Mouse (Mus musculus) myocyte (in vitro differentiated cells): ENCODE results near the gene Tgfb1. TPM values are rescaled to one million over a fixed set of nuclear protein-coding genes. Genes with fewer than 3 reads are reported as not detected.
A peak's percentile ranks its signal among the peaks of the same experiment; 100 is the strongest.

Experiments used
- H3K27me3 ChIP-seq: one replicate; pipeline ENCODE4 v1.6.1; 2011; ENCODE audit not compliant: control insufficient read depth, insufficient read depth, insufficient read length
- H3K36me3 ChIP-seq: one replicate; pipeline ENCODE4 v1.6.1; 2011; ENCODE audit not compliant: control insufficient read depth, insufficient read depth
- H3K4me2 ChIP-seq: one replicate; pipeline ENCODE4 v1.6.1; 2011; ENCODE audit warnings: low read depth, control low read depth
- H3K4me3 ChIP-seq: one replicate; pipeline ENCODE4 v1.5.1; 2011; ENCODE audit warnings: mild to moderate bottlenecking, control low read depth, moderate library complexity
- H3K79me2 ChIP-seq: one replicate; pipeline ENCODE4 v1.6.1; 2011; ENCODE audit not compliant: control insufficient read depth, insufficient read depth
- H3ac ChIP-seq: one replicate; pipeline ENCODE4 v1.6.1; 2011; ENCODE audit not compliant: control insufficient read depth, insufficient read length
- CEBPB ChIP-seq: IDR thresholded peaks from 2 replicates; pipeline ENCODE4 v1.6.1; 2011; ENCODE audit warnings: mild to moderate bottlenecking, moderate library complexity; ENCODE audit not compliant: poor library complexity, insufficient read depth, severe bottlenecking
- E2F4 ChIP-seq: IDR thresholded peaks from one replicate; pipeline ENCODE4 v1.6.1; 2011; ENCODE audit warnings: mild to moderate bottlenecking, control low read depth, moderate library complexity; ENCODE audit not compliant: insufficient read depth
- MAX ChIP-seq: IDR thresholded peaks from one replicate; pipeline ENCODE4 v1.6.1; 2011; ENCODE audit warnings: low read depth, mild to moderate bottlenecking, control low read depth
- MYOD1 ChIP-seq, 3 experiments: IDR thresholded peaks; one replicate each; pipeline ENCODE4 v1.6.1; 2011; ENCODE audit warnings: control low read depth in 2 of 3, low read depth in 2 of 3, mild to moderate bottlenecking in 2 of 3, moderate library complexity in 1 of 3; ENCODE audit not compliant: insufficient read length in 2 of 3, control insufficient read depth in 1 of 3
- MYOG ChIP-seq, 3 experiments: IDR thresholded peaks; one replicate each; pipeline ENCODE4 v1.6.1; 2011; ENCODE audit warnings: control low read depth in 2 of 3, low read depth in 2 of 3, mild to moderate bottlenecking in 2 of 3; ENCODE audit not compliant: insufficient read length in 2 of 3, control insufficient read depth in 1 of 3, insufficient read depth in 1 of 3
- POLR2A ChIP-seq: IDR thresholded peaks from one replicate; pipeline ENCODE4 v1.6.1; 2011; ENCODE audit warnings: low read depth, mild to moderate bottlenecking, control low read depth, moderate library complexity; ENCODE audit not compliant: insufficient read length
- POLR2AphosphoS2 ChIP-seq: IDR thresholded peaks from one replicate; pipeline ENCODE4 v1.6.1; 2011; ENCODE audit warnings: low read depth, control low read depth; ENCODE audit not compliant: insufficient read length
- REST ChIP-seq: IDR thresholded peaks from one replicate; pipeline ENCODE4 v1.6.1; 2011; ENCODE audit warnings: mild to moderate bottlenecking, control low read depth, moderate library complexity; ENCODE audit not compliant: insufficient read depth, insufficient read length
- SRF ChIP-seq: IDR thresholded peaks from one replicate; pipeline ENCODE4 v1.6.1; 2011; ENCODE audit warnings: low read depth; ENCODE audit not compliant: control insufficient read depth, insufficient read length
- TCF12 ChIP-seq: IDR thresholded peaks from one replicate; pipeline ENCODE4 v1.6.1; 2011; ENCODE audit warnings: mild to moderate bottlenecking, control low read depth; ENCODE audit not compliant: poor library complexity, insufficient read depth, severe bottlenecking
- TCF3 ChIP-seq: IDR thresholded peaks from one replicate; pipeline ENCODE4 v1.6.1; 2011; ENCODE audit warnings: low read depth, control low read depth; ENCODE audit not compliant: insufficient read length
- USF1 ChIP-seq: IDR thresholded peaks from one replicate; pipeline ENCODE4 v1.6.1; 2011; ENCODE audit warnings: low read depth, mild to moderate bottlenecking, control low read depth, moderate library complexity
- polyA plus RNA-seq: library from polyadenylated mRNA; unstranded; fragments of >200 nt; fragmentation: generic; extraction: Trizol; gene quantifications from one replicate; pipeline ENCODE4 v1.2.1, GENCODE M21; 2012; ENCODE audit warnings: missing spikeins

Tgfb1 gene
- polyA plus RNA-seq, 1 experiment: 78.2 TPM

DNA sequence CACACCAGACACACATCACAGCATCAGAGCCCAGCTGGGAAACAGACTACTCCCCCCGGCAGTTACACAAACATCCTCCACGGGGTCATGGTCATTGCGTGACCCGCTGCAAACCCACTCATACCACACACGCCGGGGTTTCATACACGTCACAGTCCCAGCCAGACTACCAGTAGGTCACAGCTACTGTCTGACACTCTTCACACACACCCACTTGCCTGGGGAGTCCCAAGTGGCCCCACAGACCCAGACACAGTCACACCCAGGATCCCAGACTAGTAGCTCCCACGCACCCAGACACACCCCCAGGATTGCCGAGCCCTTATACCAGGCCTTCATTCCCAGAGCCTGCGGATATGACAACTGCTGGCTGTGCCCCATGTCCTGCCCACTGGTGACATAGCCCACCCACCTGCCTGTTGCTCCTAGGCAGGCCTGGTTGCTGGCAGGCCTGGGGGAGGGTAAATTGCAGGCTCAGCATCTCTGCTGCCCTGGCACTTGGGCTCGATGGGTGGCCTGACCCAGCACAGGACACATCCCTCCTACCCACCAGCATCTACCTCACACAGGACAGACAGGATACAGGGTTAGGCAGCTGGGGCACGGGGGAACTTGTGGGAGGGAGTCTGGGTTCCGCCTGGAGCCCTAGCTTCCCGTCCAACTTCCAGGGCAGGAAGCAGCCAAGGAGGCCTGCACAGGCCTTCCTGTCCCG lies 20.9 kb downstream of the Tgfb1 start:
- Histone ChIP-seq H3ac (no peak overlapping the region), H3K36me3 (no peaks in the 10 kb centered on the region), H3K27me3 (no peaks in the 10 kb centered on the region), H3K79me2 (no peaks in the 10 kb centered on the region), H3K4me2 (peak overlapping the region; percentile 27), H3K4me3 (no peak overlapping the region)
- TF ChIP-seq MYOG (IDR thresholded peaks at IDR 0.05; ENCODE audit: control insufficient read depth in 1 of 3, insufficient read depth in 1 of 3, insufficient read length in 2 of 3, low read depth in 2 of 3) (peak in 2 of 3 experiments; percentile 44 to 50), USF1 (no peak), MYOD1 (IDR thresholded peaks at IDR 0.05; ENCODE audit: control insufficient read depth in 1 of 3, insufficient read length in 2 of 3, low read depth in 2 of 3) (peak in 1 of 3 experiments; percentile 67), POLR2AphosphoS2 (peak; percentile 30), MAX (no peak)

DNA sequence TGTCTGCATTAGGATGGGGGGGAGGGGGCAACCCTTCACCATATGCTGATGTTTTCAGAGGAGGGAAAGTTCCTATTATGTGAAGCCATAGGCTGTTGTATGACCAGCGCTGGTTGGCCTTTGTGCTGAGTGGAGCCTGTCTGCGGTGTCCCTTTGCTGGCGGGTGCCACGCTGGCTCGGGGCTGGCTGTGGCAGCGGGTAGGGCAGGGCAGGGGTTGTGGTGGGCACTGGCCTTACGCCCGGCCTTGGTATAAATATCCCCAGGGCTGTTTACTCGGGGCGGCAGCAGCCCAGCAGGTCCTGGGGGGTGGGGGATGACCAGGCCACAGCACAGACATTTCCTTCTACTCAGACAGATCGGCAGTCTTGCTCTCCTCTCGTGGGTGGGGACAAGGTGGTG lies 23.2 kb downstream of the Tgfb1 start:
- TF ChIP-seq MYOD1 (IDR thresholded peaks at IDR 0.05; ENCODE audit: control insufficient read depth in 1 of 3, insufficient read length in 2 of 3, low read depth in 2 of 3): peak in 1 of 3 experiments; percentile 63
- TF ChIP-seq MYOG (IDR thresholded peaks at IDR 0.05; ENCODE audit: control insufficient read depth in 1 of 3, insufficient read depth in 1 of 3, insufficient read length in 2 of 3, low read depth in 2 of 3): peak in 1 of 3 experiments; percentile 62
- TF ChIP-seq POLR2A: peak; percentile 26
- TF ChIP-seq MAX: no peak
- no peak for TF ChIP-seq E2F4
- TF ChIP-seq SRF: no peak
- no peak for TF ChIP-seq USF1
- TF ChIP-seq POLR2AphosphoS2: peak; percentile 89
- TF ChIP-seq REST: no peak
- no peak for TF ChIP-seq TCF3
- no peak for TF ChIP-seq TCF12
- TF ChIP-seq CEBPB: no peak
- Histone ChIP-seq H3ac (no peak overlapping the region), H3K4me3 (no peak overlapping the region), H3K36me3 (peaks cover 6% of the 10 kb centered on the region), H3K27me3 (no peaks in the 10 kb centered on the region), H3K4me2 (peak overlapping the region; percentile 78), H3K79me2 (no peaks in the 10 kb centered on the region)

DNA sequence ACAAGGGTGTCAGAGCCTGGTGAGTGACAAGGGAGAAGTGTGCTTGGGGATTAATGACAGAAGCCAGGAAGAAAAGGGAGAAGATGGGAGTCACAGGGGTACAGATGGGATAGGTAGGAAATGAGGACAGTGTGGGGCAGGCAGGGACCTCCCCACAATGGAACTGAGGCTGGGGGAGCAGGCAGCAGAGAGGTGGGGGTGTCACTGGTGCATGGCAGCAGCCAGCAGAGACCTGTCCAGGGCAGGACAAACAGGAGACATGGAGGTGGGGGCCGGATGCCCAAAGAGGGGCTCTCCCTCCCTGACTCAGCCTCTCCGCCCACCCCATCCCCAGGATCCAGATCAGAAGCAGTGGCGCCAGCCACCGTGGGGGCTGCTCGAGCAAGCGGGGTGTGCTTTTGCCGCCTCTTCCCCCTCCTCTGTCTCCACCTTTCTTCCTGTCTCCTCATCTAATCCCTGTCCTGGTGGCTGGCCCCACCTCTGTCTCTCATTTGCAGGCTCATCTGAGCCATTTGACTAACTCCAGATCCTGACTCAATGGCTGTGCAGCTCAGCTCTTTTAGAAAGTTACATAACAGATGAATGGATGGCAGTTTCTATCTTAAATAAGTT lies 23.8 kb downstream of the Tgfb1 start:
- Histone ChIP-seq H3K4me3 (no peak overlapping the region), H3ac (no peak overlapping the region), H3K36me3 (peaks cover 11% of the 10 kb centered on the region), H3K79me2 (no peaks in the 10 kb centered on the region), H3K27me3 (no peaks in the 10 kb centered on the region), H3K4me2 (peak overlapping the region; percentile 78)
- TF ChIP-seq POLR2A (peak; percentile 28), POLR2AphosphoS2 (peak; percentile 94), CEBPB (no peak)

DNA sequence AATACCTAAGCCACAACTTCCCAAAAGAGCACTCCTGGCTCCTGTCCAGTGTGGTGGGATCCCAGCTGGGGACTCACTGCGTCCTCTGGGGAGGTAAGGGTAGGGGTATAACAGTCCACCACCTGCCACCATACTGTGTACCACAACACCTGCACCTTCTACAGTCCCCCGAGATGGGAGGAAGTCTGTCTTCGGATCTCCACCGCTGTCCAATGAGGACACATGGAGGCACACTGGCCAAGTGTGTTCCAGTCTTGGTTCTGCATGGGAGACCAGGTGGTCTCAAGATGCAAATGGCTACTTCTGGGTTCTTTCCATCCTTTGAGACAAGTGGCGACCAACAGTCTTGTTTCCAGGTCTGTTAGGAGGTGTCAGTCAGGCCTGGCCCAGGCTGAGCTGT lies 24.4 kb downstream of the Tgfb1 start:
- H3K79me2 ChIP-seq: no peaks in the 10 kb centered on the region
- no peaks in the 10 kb centered on the region for H3K27me3 ChIP-seq
- H3K4me3 ChIP-seq: no peak overlapping the region
- peak overlapping the region; percentile 78 for H3K4me2 ChIP-seq
- no peak overlapping the region for H3ac ChIP-seq
- peaks cover 11% of the 10 kb centered on the region for H3K36me3 ChIP-seq
- TF ChIP-seq POLR2AphosphoS2: peak; percentile 77
- TF ChIP-seq MYOD1 (IDR thresholded peaks at IDR 0.05; ENCODE audit: control insufficient read depth in 1 of 3, insufficient read length in 2 of 3, low read depth in 2 of 3): peak in 1 of 3 experiments; percentile 18
- TF ChIP-seq CEBPB: no peak

DNA sequence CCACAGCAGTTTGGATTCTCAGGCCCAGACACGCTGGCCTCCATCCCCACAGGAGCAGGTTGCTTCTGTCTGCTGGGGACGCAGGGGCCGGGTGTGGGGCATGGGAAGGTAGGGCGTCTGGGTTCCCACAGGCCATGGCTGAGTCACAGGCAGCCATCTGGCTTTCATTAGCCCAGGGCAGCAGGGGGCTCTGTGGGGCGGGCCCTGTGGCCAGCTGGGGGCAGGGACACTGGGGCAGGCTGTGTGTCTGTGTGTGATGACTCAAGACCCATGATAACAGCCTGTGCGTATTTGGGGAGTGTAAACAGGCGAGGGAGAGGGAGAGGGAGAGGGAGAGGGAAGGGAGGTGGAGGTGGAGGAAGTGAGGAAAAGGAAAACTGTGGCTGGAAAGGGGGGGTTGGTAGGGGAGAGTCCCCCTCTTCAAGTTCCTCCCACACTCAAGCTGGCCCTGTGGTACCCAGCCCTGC lies 25.0 kb downstream of the Tgfb1 start:
- Histone ChIP-seq H3K4me3 (no peak overlapping the region), H3K4me2 (peak overlapping the region; percentile 78), H3K27me3 (no peaks in the 10 kb centered on the region), H3ac (no peak overlapping the region), H3K36me3 (peaks cover 11% of the 10 kb centered on the region), H3K79me2 (peaks cover 2% of the 10 kb centered on the region)
- TF ChIP-seq E2F4 (no peak), TCF3 (peak; percentile 61), MYOD1 (IDR thresholded peaks at IDR 0.05; ENCODE audit: control insufficient read depth in 1 of 3, insufficient read length in 2 of 3, low read depth in 2 of 3) (peak in 2 of 3 experiments; percentile 64 to 87), REST (no peak), POLR2AphosphoS2 (no peak), MYOG (IDR thresholded peaks at IDR 0.05; ENCODE audit: control insufficient read depth in 1 of 3, insufficient read depth in 1 of 3, insufficient read length in 2 of 3, low read depth in 2 of 3) (peak in 2 of 3 experiments; percentile 50 to 81), MAX (peak; percentile 26), TCF12 (peak; percentile 82), POLR2A (peak; percentile 18), CEBPB (0 out of 2 replicates have a peak, but pooled peaks have one; percentile 3), USF1 (no peak), SRF (no peak)
